Mouse (Mus musculus): ENCODE results near the gene Tmem95. TPM values are rescaled to one million over a fixed set of nuclear protein-coding genes. Genes with fewer than 3 reads are reported as not detected.

The Tmem95 gene
- total RNA-seq, 2 experiments from 2014 or later, result not detected

DNA sequence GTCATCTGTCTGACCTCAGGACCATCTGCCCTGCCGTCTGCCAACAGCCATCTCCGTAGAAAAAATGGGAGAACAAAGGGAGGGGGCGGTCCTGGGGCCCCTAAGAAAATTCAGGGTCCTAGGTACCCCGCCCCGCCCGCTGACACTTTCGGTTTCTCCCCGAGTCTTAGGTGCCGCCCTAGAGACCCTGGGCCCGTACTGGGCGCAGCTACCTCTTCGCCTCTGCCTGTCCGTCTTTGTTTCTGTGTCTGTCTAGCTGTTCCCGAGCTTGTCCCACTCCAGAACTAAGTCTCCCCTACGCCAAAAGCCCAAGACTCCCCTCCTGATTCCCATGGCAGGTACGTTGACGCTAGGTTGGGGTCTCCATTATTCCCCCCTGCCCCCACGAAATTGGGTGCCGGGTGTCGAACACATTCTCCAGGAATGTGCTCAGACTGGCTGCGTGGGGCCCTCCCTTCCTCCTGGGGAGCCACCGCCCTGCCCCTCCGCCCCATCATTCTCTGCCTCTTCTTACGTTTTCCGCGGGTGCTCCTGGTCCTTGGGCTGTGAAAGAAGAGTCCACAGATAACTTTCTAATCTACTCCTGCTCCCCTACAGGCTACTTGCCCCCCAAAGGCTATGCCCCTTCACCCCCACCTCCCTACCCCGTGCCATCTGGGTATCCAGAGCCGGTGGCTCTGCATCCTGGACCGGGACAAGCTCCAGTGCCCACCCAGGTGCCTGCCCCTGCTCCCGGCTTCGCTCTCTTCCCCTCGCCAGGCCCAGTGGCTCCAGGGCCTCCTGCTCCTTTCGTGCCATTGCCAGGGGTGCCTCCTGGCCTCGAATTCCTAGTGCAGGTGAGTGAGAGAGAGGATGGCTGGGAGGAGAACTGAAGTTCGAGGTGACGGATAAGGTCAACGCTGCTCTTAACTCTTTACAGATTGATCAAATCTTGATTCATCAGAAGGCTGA is 30.8 kb downstream of the Tmem95 start:
- peak; percentile 48 for DNase-seq

DNA sequence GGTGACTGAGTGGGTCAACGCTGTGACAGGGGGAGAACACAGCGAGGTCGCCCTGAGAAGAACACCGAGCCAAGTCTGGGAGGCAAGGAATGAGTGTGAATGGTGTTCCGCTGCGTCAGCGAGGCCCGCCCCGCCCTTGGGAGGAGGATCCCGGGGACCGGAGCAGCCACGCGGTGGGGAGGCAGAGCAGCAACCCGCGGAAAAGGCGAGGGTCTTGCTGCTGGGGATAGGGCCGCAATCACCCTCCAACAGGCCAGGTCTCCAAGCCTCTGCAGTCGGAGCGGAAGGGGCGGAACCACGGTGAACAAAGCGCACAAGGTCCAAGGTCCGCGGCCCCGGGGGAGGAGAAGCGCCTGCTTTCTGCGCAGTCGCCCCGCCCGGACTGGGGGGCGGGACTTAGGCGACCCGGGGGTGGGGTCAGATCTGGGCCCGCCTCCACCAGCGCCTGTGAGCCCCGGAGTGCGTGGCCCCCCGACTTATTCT is 31.6 kb downstream of the Tmem95 start, which contains the start of gene Plscr3:
Plscr3 (plus strand) TSS at position 179 of the 483 bp plus-strand sequence.
- peak; percentile 97 for DNase-seq

GRCm38 (mm10) chr11:69838714-69839104 is 39.1 kb downstream of the Tmem95 start:
- no peak for DNase-seq

GRCm38 (mm10) chr11:69837952-69838713 is 39.7 kb downstream of the Tmem95 start, which contains the start of gene Tmem256:
TSS of gene Tmem256 (plus strand) at chr11:69838514.
- DNase-seq, result peak; percentile 94

- DNase-seq, result no peak
These were observed 40.2 kb downstream of the Tmem95 start, which contains the start of gene Nlgn2 for GRCm38 (mm10) chr11:69837604-69837951. TSS of gene Nlgn2 (minus strand) at chr11:69837784.

- DNase-seq, result peak; percentile 58
These were observed 40.9 kb downstream of the Tmem95 start for GRCm38 (mm10) chr11:69836703-69837576.

GRCm38 (mm10) chr11:69835966-69836335 is 41.9 kb downstream of the Tmem95 start:
- no peak for DNase-seq

DNA sequence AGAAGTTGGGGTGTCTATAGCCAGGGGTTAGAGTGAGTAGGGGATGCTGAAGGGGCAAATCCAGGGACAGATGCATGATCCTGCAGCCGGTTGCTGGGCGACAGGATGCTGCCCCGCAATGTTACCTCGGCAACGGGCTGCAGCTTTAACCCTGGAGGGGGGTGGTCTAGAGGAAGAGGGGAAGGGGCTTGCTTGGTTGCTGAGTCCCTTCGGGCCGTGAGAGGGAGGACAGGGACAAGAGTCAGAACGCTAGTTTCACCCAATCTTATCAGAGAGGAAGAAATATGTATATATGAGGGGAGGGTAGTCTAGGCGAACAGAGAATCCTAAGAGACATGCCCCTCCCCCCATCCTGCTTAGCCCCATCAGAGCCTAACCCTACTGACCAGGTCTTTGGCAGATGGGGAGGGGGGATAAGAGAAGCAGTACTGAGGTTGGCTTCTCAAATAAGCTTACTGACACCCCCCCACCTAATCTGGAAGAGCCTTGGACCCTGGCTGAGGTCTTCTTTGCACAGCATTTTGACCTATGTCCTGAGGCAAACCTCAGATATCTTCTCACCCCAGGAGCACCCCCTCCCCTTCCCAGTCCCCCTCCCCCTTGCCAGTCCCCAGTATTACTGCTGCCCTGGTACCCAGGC is 42.4 kb downstream of the Tmem95 start:
- no peak for DNase-seq

GRCm38 (mm10) chr11:69834001-69834549 is 43.7 kb downstream of the Tmem95 start:
- DNase-seq, result peak; percentile 61

DNA sequence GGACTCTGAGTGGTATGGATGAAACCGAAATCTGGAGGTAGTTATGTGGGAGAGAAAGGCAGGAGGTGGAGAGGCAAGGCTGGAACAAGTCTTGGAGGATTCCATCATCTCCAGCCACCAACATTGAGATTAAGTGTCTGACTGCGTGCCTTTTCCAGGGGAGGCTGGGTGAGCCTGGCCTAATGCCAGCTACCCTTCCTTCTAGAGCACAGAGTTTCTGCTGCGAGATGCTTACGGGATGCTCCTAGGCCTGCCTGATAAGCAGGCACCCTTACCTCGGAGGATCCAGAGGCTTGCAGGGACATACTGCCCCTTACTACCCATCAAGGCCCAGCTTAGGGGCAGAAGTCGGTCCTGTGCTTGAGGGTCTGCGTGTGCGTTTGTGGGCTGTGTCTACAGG is 44.3 kb downstream of the Tmem95 start:
- no peak for DNase-seq

GRCm38 (mm10) chr11:69828832-69829231 is 49.0 kb downstream of the Tmem95 start:
- no peak for DNase-seq

Small RNA genes lying within 50 kb of the gene (microRNA-seq; reads per million reads assigned to microRNA genes)
- gene Mir6924, result not detected

Other genes with a start within 250 kb of the Tmem95 start
- gene Fxr2, start 245.0 kb downstream of the Tmem95 start, total RNA-seq (2021), result 10 to 100 TPM; 61.9 to 80.2 TPM
- not detected for gene Sox15, start 222.7 kb downstream of the Tmem95 start, total RNA-seq (2021)
- 100 to 1,000 TPM; 114 to 116 TPM for gene Mpdu1, start 215.4 kb downstream of the Tmem95 start, total RNA-seq (2021)
- 10 to 100 TPM in 1 of 2 experiments, 1 to 10 TPM in 1; 9.8 to 12.0 TPM for gene Cd68, start 211.9 kb downstream of the Tmem95 start, total RNA-seq (2021)
- gene Eif4a1, start 205.6 kb downstream of the Tmem95 start, total RNA-seq (2021), result 100 to 1,000 TPM; 598 to 631 TPM
- 10 to 100 TPM; 62.6 to 76.3 TPM for gene Senp3, start 195.9 kb downstream of the Tmem95 start, total RNA-seq (2021)
- gene Tnfsf13, start 192.2 kb downstream of the Tmem95 start, total RNA-seq (2021), result 1 to 10 TPM; 2.0 to 5.0 TPM
- 10 to 100 TPM; 18.1 to 19.2 TPM for gene Tnfsf12, start 182.2 kb downstream of the Tmem95 start, total RNA-seq (2021)
- 1 to 10 TPM; 4.2 to 5.1 TPM for gene Tnfsfm13, start 181.9 kb downstream of the Tmem95 start, total RNA-seq (2021)
- gene Polr2a, start 119.4 kb downstream of the Tmem95 start, total RNA-seq (2021), result 10 to 100 TPM; 53.9 to 67.5 TPM
- not detected for gene Slc35g3, start 116.0 kb downstream of the Tmem95 start, total RNA-seq (2021)
- gene Zbtb4, start 112.1 kb downstream of the Tmem95 start, total RNA-seq (2021), result 10 to 100 TPM; 35.5 to 41.2 TPM
- gene Chrnb1, start 82.1 kb downstream of the Tmem95 start, total RNA-seq (2021), result 1 to 10 TPM; 2.3 to 7.9 TPM
- 1 to 10 TPM; 2.4 to 3.8 TPM for gene Fgf11, start 76.2 kb downstream of the Tmem95 start, total RNA-seq (2021)
- gene Tmem102, start 72.4 kb downstream of the Tmem95 start, total RNA-seq (2021), result 1 to 10 TPM; 1.0 TPM
- not detected for gene Gm39566, start 62.7 kb downstream of the Tmem95 start, total RNA-seq (2021)
- not detected for gene Spem2, start 59.6 kb downstream of the Tmem95 start, total RNA-seq (2021)
- not detected for gene Spem1, start 55.8 kb downstream of the Tmem95 start, total RNA-seq (2021)
- gene Nlgn2, start 40.2 kb downstream of the Tmem95 start, total RNA-seq (2021), result 10 to 100 TPM; 17.3 to 23.5 TPM
- gene Tmem256, start 39.5 kb downstream of the Tmem95 start, total RNA-seq (2021), result 100 to 1,000 TPM; 137 to 145 TPM
- 10 to 100 TPM; 49.2 to 59.2 TPM for gene Plscr3, start 31.6 kb downstream of the Tmem95 start, total RNA-seq (2021)
- under 1 TPM; 0.12 to 0.24 TPM for gene Tnk1, start 19.3 kb downstream of the Tmem95 start, total RNA-seq (2021)
- 1 to 10 TPM; 4.1 to 4.2 TPM for gene Kctd11, start 3.4 kb upstream of the Tmem95 start, total RNA-seq (2021)
- gene Acap1, start 17.5 kb upstream of the Tmem95 start, total RNA-seq (2021), result 1 to 10 TPM; 4.3 to 4.7 TPM
- 1 to 10 TPM; 3.1 to 3.2 TPM for gene 2810408A11Rik, start 23.0 kb upstream of the Tmem95 start, total RNA-seq (2021)
- gene Neurl4, start 23.1 kb upstream of the Tmem95 start, total RNA-seq (2021), result 10 to 100 TPM; 33.6 to 48.1 TPM
- 10 to 100 TPM; 42.3 to 43.1 TPM for gene Gps2, start 35.9 kb upstream of the Tmem95 start, total RNA-seq (2021)
- gene Eif5a, start 43.9 kb upstream of the Tmem95 start, total RNA-seq (2021), result 100 to 1,000 TPM; 578 to 644 TPM
- 10 to 100 TPM; 19.6 to 44.5 TPM for gene Ybx2, start 57.8 kb upstream of the Tmem95 start, total RNA-seq (2021)
- 10 to 100 TPM; 67.6 to 81.9 TPM for gene Slc2a4, start 70.2 kb upstream of the Tmem95 start, total RNA-seq (2021)
- 1 to 10 TPM in 1 of 2 experiments, under 1 TPM in 1; 0.70 to 1.2 TPM for gene Cldn7, start 86.8 kb upstream of the Tmem95 start, total RNA-seq (2021)
- 100 to 1,000 TPM; 117 to 148 TPM for gene Ctdnep1, start 103.1 kb upstream of the Tmem95 start, total RNA-seq (2021)
- 10 to 100 TPM; 66.8 to 71.4 TPM for gene Elp5, start 104.5 kb upstream of the Tmem95 start, total RNA-seq (2021)
- 100 to 1,000 TPM; 339 to 345 TPM for gene Gabarap, start 113.1 kb upstream of the Tmem95 start, total RNA-seq (2021)
- gene Phf23, start 117.8 kb upstream of the Tmem95 start, total RNA-seq (2021), result 10 to 100 TPM; 43.5 to 50.5 TPM
- gene Dvl2, start 122.6 kb upstream of the Tmem95 start, total RNA-seq (2021), result 10 to 100 TPM; 15.7 to 23.0 TPM
- gene Acadvl, start 137.4 kb upstream of the Tmem95 start, total RNA-seq (2021), result 1,000 to 10,000 TPM; 1,467 to 1,540 TPM
- gene Dlg4, start 138.9 kb upstream of the Tmem95 start, total RNA-seq (2021), result 10 to 100 TPM; 29.9 to 37.6 TPM
- 10 to 100 TPM; 35.0 to 76.1 TPM for gene Asgr1, start 176.1 kb upstream of the Tmem95 start, total RNA-seq (2021)
- 10 to 100 TPM; 17.1 to 37.9 TPM for gene Asgr2, start 214.6 kb upstream of the Tmem95 start, total RNA-seq (2021)